Mouse (Mus musculus): ENCODE measurements around the gene Higd1c.
"Not testable (repeated sequence)": the region's sequence is repeated elsewhere in the genome, so short reads cannot be mapped to it uniquely, and the experiment has no call there.

The Higd1c gene

DNA sequence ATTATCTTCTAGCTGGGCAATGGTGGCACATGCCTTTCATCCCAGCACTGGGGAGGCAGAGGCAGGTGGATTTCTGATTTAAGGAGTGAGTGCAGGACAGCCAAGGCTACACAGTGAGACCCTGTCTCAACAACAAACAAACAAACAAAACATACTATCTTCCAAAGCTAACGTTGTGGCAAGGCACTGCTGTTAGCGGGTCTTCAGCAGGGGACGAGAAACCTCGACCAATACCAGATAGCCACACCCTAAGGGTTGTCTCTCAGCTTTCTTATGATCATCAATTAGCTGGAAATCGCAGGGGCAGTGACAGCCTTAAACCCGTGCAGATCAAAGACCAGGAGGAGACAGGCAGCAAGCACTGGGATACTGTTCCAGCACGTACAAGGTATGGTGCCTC is at the start of gene Higd1c:
Gene Higd1c, plus strand, starts transcription at position 301 of the 400 bp plus-strand sequence.
- in situ Hi-C loops (cut with MboI; ENCODE audit: low sequenced_read_pairs): no loop called here

DNA sequence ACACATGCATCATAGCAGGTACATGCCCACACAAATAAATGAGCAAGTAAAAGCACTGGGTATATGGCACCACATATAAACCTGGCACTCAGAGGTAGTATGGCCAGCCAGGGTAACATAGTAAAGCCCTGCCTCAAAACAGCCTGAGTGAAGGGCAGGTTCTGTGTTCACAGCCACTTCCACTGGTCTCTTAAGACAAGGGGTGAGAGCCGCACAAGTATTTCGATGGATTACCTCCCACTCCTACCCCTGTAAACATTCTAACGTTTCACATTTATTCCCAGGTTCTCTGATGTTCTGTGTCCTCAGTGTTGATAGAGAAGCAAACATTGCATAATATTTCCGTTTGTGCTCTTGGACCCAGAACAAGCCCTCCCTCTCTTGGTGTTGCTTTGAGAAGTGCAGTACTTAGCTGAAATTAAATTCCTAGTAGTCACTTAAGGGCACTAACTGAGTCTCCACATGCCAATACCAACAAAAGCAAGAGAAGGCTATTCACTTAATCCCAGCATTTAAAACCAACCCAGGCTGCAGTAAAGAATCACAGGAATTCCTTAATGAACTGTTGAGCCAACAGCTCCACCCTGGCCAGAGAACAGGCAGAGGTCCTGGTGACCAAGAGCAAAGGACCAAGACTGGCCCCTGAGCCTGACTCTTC is 46.2 kb upstream of the Higd1c start:
- in situ Hi-C loops (cut with MboI; ENCODE audit: low sequenced_read_pairs): not testable (repeated sequence)

DNA sequence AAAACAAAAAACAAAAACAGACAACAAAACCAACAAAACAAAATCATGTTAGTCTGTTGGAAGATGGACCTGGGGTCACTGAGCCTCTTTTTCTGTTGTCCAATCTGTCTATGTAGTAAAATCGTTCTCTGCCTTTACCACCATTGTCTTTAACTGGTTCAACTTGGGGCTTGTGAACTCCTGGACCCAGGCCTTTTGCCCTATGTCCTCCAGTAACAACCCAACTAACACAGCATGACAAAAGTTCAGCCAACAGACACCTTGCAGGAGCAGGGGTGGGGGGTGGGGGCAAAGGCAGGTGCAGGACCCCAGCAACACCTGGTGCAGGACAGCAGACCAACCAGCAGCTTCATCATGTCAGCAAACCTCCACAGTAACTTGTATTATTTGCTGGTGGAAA is 44.5 kb upstream of the Higd1c start:
- in situ Hi-C loops (cut with MboI; ENCODE audit: low sequenced_read_pairs): no loop called here

DNA sequence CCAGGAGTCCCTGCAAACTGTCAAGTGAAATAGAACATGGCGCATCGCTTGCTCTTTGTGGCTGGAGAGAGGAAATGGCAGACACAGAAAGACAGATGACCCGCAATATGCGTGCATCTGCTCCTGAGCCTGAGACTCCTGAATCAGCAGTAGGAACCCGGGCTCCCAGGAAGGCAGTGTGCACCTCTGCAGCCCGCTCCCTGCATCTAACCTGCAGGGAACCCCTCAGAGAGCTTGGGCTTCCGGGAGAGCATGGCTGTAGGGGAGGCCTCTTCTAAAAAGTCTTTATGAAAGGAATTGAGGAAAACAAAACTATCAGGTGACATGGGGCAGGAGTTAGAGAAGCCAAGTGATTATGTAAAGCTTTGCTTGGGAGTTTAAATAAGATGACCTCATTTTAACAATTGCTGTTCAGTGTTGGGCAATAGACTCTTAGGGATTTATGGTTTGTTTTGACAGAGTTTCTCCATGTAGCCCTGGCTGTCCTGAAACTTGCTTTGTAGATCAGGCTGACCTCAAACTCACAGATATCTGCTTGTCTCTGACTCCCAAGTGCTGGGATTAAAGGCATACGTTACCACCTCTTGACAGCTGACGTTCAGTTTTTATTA is 43.9 kb upstream of the Higd1c start:
- in situ Hi-C loops (cut with MboI; ENCODE audit: low sequenced_read_pairs): no loop called here

DNA sequence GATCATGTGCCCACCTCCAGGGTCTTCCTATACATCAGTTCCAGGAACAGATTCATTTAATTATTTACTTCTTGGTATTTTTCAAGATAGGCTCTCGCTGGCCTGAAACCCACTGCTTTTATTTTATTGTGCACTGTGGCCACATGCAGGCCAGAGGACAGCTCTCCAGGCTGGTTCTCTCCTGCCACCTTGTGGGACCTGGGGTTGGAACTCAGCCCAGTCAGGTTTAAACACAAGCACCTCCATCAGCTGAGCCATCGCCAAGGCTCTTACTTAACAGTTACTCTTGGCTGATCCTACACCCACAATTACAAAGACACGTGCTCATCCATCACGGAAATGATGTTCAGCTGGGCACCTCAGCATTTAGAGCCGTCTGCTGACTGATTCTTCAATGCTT is 43.2 kb upstream of the Higd1c start:
- in situ Hi-C loops (cut with MboI; ENCODE audit: low sequenced_read_pairs): no loop called here

DNA sequence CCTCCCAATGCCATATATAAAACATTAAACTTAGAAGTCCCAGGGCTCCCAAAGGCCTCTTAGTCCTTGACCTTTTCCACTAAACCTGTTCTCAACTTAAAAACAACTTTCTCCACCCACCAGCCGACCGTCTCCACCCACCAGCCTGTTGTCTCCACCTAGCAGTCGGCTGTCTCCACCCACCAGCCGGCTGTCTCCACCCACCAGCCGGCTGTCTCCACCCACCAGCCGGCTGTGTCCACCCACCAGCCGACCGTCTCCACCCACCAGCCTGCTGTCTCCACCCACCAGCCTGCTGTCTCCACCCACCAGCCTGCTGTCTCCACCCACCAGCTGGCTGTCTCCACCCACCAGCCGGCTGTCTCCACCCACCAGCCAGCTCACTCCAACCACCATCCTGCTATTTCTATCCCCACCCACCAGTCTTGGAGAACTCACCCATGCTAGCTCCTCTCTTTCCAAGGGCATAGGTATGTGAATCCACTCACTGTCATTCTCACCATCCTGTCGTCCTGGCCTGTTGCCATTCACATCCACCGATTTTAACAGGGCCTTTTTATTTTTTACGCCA is 40.2 kb upstream of the Higd1c start:
- in situ Hi-C loops (cut with MboI; ENCODE audit: low sequenced_read_pairs): no loop called here

DNA sequence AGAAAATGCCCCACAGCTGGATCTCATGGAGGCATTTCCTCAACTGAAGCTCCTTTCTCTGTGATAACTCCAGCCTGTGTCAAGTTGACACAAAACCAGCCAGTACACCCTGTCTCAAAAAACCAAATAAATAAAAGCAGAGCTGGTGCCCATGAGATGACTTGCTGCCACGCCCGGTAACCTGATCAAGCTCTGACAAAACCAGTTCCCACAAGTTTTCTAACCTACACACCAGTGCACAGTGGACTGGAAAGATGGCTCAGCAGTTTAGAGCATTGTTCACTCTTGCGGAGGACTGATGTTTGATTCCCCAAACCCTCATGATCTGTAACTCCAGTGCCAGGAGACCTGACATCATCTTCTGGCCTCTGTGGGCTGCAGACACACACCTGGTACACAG is 39.1 kb upstream of the Higd1c start:
- in situ Hi-C loops (cut with MboI; ENCODE audit: low sequenced_read_pairs): no loop called here

DNA sequence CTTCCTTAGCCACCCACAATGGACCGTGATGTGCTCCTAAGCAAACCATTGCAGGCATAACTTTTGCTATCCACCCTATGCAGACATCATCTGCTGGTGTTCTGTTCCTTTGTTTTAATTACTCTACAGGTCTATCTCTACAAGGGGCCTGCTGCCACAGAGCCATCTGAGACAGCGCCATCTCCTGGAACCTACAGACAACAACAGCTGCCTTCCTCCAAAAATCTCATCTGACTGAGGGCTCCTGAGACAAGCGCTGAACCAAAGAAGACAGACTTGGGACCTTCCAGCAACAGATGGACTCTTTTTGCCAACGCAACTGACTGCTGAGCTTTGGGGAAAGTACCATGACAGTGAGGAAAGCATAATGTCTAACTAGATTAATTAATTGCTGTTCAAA is 36.3 kb upstream of the Higd1c start:
- in situ Hi-C loops (cut with MboI; ENCODE audit: low sequenced_read_pairs): not testable (repeated sequence)

DNA sequence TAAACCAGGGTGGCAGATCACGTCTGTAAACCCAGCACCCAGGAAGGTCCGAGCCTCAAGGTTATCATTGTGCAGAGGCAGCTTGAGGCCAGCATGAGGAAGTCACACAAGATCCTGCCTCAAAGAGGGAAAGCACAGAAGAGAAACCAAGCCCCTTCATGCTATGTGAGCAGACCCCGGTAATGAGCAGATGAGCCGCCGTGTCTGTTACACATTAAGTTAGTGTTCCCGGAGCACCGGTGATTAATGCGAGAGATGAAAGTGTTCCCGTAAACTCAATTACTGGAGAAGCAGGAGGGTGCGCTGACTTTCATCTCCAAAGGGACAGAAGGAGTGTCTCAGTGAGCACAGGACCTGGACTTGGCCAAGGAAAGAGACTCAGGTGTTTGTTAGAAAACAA is 35.0 kb upstream of the Higd1c start:
- in situ Hi-C loops (cut with MboI; ENCODE audit: low sequenced_read_pairs): not testable (repeated sequence)

DNA sequence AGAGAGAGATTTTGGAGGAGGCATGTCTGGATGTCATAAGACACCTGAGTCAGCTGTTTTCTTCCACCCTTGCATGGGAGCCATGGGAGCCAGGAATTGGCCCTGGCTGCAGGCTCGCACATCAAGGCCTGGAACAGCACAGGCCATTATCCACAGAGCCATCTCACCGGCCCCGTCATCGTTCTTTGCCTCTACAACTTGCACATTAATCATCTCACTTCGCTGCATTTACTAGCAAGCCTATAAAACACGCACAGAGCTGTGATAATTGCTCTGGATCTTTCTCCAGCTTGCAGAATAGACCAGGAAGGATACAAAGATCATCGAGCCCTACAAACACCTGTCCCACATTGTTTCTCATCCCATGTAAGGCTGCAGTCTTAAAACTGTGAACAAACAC is 33.6 kb upstream of the Higd1c start:
- in situ Hi-C loops (cut with MboI; ENCODE audit: low sequenced_read_pairs): no loop called here

DNA sequence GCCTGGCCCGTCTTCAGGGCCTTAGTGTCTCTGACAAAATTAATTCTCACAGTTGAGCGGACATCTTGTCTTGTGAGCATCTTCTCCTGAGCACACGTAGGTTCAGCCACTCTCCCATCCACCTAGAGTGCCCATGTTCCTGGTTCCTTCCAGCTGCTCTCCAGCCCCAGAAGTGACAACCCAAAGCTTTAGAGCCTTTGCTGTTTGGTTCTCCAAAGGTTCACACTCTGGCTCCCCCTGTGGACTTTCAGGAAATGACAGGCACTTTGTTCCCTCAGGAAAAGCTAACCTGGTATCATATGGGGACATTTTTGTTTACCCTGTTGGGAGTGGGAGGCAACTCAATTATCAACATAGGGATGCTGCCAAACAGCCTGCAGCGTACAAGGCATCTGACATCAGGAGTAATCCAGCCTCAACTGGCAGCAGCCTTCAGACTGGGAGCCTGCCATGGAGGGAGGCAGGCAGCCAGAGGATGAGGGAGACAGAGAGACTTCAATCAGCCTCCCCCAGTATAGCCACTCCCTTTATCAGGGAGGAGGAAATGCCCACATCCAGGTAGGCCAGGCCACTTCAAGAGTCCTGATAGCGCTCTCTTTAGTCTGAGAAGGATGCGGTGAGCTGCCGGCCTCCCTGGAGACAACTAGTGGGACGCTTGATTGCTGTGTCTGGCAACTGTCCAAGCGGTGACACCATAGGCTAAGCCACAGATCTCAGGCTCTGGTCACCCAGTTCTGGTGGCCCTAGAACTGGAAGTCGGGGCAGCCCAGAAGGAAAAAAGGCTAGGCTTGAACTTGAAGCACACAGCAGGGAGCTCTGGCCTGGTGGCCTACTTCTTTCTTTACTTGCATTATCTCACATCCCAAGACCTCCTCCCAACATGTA is 32.0 kb upstream of the Higd1c start:
- in situ Hi-C loops (cut with MboI; ENCODE audit: low sequenced_read_pairs): not testable (repeated sequence)

DNA sequence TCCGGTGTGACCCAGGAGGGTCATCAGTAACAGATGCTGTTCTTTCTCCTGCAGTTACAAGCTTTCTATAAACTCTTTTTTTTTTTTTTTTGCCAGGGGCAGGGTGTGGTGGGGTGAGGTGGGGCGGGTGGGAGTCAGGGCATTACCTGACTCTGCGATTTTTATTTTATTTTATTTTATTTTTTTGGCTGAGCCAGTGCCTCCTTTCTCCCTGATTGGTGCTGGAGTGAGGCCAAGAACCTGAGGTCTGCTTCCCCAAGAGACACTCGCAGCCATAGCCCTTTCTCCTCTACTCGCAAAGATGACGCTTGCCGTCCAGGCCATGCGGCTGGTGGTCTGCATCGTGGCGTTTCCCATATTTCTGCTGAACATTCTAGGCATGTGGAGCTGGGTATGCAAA is 29.7 kb upstream of the Higd1c start, which contains the start of gene Mettl7a3:
Gene Mettl7a3, plus strand, starts transcription at position 301 of the 400 bp plus-strand sequence.
- in situ Hi-C loops (cut with MboI; ENCODE audit: low sequenced_read_pairs): no loop called here

DNA sequence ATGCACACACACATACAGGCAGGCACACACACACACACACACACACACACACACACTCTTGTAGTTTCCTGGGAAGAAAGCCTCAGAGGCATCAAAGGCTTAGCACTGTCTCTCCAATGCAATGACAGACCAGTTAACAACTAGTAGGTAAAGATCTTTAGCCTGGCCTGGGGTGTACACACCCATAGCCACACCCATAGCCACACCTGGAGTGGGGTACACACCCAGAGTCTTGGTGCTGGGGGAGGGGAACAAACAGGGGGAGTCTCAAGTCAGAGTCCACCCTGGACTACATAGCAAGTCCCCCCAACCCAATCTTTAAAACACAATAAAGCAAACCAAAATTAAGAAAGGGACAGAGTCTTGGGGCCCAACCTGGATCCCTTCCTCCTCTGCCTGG is 27.0 kb upstream of the Higd1c start:
- in situ Hi-C loops (cut with MboI; ENCODE audit: low sequenced_read_pairs): not testable (repeated sequence)

DNA sequence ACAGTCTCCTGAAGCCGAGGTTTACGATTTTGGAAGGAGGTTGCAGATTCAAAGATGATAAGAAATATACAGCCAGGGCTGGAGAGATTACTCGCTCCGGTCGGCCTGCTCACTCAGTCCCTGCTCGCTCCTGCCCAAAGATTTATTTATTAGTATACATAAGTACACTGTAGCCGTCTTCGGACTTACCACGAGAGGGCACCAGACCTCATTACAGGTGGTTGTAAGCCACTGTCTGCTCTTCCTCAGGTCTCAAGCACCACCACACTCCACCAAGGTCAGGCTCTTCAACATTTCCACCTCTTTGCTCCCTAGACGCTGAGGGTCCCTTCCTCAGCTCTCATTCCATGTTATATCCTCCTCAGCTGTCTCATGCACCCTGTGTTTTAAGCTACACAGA is 26.5 kb upstream of the Higd1c start:
- in situ Hi-C loops (cut with MboI; ENCODE audit: low sequenced_read_pairs): not testable (repeated sequence)

DNA sequence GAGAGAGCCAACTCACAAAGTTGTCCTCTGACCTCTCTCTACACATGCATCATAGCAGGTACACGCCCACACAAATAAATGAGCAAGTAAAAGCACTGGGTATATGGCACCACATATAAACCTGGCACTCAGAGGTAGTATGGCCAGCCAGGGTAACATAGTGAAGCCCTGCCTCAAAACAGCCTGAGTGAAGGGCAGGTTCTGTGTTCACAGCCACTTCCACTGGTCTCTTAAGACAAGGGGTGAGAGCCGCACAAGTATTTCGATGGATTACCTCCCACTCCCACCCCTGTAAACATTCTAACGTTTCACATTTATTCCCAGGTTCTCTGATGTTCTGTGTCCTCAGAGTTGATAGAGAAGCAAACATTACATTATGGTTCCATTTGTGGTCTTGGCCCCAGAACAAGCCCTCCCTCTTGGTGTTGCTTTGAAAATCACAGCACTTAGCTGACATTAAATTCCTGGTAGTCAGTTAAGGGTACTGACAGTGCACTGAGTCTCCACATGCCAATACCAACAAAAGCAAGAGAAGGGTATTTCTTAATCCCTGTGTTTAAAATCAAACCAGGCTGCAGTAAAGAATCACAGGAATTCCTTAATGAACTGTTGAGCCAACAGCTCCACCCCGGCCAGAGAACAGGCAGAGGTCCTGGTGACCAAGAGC is 22.9 kb upstream of the Higd1c start:
- in situ Hi-C loops (cut with MboI; ENCODE audit: low sequenced_read_pairs): not testable (repeated sequence)

DNA sequence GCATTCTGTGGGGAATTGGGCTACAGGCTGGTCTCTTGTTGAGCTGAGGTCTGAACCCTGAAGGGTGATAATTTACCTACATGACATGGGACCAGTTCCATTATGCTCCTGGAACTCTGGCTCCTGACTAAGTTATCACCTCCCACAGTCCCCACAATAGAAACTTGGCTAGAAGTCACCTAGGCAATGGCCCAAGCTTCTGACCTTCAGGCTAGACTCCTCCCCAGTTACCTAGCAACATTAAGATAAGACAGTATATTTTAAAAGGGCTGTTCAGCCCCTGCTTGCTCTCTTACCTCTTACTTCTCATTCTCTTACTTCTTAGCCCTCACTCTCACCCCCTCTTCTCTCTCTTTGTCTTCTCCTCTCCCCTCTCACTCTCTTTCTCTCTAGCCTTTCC is 18.9 kb upstream of the Higd1c start:
- in situ Hi-C loops (cut with MboI; ENCODE audit: low sequenced_read_pairs): no loop called here

DNA sequence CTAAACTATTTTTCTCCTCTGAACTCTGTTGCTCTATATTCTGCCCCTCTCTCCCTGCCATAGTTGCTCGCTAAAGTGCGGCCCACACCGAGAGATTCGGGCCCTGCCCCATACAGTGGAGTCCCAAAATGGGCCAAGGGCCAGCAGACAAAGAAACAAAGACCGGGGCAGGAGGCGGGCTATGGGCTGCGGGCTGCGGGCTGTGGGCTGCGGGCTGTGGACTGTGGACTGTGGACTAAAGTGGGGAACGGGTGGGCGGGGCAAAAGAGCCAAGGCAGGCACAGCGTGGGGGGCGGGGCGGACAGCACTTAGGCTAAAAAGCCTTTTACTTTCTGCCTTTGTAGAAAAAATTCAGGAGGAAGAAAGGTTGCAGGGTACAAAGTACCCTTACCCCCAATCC is 17.6 kb upstream of the Higd1c start:
- in situ Hi-C loops (cut with MboI; ENCODE audit: low sequenced_read_pairs): no loop called here

DNA sequence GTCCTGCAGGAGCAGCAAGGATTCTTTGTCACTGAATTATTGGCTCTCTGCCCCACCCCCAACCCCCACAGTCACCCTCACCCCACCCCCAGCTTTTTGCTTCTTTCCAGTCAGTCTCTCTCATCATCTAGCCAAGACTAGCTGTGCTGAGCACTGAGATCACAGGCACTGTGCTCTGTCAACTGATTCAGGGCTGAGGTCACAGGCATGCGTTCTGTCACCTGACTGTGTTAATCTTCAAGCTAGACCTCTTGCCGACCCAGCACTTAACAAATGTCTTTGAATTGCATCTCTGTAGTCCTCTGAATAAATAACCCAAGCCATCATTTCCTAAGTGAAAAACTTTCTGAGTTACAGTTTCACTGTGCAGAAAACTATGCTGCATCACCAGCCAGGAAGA is 14.8 kb upstream of the Higd1c start:
- in situ Hi-C loops (cut with MboI; ENCODE audit: low sequenced_read_pairs): no loop called here

DNA sequence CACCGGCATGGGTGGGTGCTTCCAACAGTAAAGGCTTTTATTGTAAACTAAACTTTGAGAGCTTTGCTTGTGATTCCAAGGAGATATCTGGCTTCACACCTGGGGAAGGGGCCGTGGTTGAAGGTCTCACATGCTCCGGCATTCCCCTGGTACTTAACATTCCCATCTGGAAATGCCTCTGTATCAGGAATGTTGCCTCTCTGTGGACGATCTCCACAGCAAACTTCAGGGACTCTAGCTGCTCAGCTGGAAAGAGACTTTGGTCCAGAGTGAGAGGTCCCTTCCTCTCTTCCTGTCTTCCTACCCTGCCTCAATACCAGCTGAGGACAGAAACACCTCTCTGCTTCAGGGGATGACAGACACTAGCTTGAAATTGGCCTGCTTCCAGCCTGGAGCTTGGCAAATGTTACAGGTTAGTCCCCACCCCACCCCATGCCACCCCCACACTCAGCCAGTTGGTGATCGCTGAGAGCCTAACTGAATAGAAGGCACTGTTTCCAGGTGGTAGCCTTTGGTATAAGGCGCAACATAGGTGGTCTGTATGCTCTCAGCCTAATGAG is 12.8 kb upstream of the Higd1c start:
- in situ Hi-C loops (cut with MboI; ENCODE audit: low sequenced_read_pairs): no loop called here

DNA sequence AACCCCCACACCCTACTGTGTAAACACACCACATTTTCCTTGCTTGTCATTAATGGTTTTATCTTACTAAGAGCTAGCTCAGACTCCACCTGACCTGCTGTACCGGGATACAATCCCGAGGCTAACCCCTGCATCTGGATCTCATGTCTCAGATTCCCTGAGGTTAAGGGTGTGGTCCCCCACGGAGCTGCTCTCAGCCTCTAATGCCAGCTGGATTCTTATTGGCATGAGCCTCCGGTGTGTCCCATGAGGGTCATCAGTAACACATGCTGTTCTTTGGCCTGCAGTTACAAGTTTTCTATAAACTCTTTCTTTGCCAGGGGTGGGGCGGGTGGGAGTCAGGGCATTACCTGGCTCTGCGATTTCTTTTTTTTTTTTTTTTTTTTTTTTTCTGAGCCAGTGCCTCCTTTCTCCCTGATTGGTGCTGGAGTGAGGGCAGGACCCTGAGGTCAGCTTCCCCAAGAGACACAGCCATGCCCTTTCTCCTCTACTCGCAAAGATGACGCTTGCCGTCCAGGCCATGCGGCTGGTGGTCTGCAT is 11.6 kb upstream of the Higd1c start, which contains the start of the genes Methig1 and Mettl7a2:
Gene Methig1, plus strand, starts transcription at position 439 of the 540 bp plus-strand sequence.
Gene Mettl7a2, plus strand, starts transcription at position 490 of the 540 bp plus-strand sequence.
- in situ Hi-C loops (cut with MboI; ENCODE audit: low sequenced_read_pairs): no loop called here
